Mouse (Mus musculus) layer of hippocampus, adult 18-20 months (tissue): ENCODE data around the gene Olfr1014. TPM values are rescaled to one million over a fixed set of nuclear protein-coding genes. Genes with fewer than 3 reads are reported as not detected.

Experiments
- DNase-seq, 2 experiments: peaks; one replicate each; pipeline ENCODE4 v3.0.0; 2022; ENCODE audit warnings: low spot score in 2 of 2
- long read RNA-seq: library from polyadenylated mRNA; stranded (forward); transcript quantifications from one replicate; pipeline ENCODE4 v2.0.0, GENCODE M21; 2021
- total RNA-seq, 2 experiments: library from RNA; stranded (reverse); gene quantifications; 2 replicates each; pipeline ENCODE4 v1.2.3; 2021

Olfr1014 gene
- not detected for total RNA-seq
- long read RNA-seq, result 0 reads

DNA sequence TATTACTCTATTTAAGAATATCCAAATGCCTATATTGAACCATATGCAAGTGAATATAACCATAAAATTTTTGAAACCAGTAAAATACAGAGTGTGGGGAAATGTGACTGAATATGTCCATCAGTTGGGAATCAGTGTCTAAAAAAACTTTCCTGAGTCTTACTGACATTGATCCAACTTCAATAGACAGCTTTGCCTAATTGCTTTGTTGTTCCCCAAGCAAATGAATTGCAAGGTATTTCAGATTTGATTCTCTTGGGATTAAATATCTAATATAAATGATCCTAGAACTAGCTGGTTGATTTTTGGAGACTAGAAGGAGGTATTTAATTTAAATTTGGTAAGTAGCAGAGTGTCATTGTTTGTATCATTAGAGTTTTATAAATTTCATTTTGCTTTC, at the start of gene Olfr1014:
Gene Olfr1014, plus strand, starts transcription at position 301 of the 400 bp plus-strand sequence.
- DNase-seq, result no peak

DNA sequence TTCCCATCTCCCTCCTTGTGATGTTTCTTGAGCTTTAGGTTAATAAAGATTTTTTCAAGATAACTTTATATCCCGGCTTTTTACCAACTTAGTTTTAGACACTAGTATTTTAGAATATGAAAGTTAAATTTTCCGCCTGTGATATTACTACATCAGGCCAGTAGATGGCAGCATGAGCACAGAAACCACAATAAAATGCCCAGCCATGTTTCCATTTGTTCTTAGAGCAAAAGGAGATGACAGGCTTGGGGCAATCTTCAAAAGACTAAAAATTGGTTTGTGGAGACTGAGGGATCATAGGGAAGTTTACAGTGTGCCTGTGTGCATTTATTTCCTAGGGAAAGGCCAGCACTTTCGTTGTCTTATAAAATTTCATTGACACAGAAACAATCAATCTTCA, 46.7 kb upstream of the Olfr1014 start:
- peak in 1 of 2 experiments; percentile 36 for DNase-seq

DNA sequence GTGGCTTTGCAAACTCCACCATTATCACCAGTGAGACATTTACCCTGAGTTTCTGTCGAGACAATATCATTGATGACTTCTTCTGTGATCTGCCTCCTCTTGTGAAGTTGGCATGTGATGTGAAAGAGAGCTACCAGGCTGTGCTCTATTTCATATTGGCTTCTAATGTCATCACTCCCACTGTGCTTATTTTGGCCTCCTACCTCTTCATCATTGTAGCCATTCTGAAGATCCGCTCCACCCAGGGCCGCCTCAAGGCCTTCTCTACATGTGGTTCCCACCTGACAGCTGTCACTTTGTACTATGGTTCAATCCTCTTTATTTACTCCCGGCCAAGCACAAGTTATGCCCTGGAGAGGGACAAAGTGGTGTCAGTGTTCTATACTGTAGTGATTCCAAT, 18.7 kb upstream of the Olfr1014 start:
- DNase-seq, result no peak

DNA sequence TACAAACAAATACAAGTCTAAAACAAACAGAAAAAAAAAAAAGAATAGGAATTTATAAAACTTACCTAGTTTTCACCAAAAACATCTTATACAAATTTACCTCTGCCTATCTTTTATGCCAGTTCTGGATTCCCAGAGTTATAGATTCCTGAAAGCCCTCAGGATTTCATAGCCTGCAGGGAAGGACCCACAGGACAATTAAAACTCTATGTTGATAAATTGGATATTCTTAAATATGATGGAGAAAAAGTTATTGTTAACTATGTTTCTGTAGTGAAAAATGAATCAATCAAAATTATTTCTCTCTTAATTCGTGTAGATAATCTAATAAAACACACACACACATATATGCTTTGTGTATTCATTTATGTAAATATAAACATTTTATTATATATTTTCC, 9.8 kb upstream of the Olfr1014 start, which contains the start of gene Olfr1012:
Gene Olfr1012, minus strand, starts transcription at position 101 of the 400 bp plus-strand sequence.
- no peak for DNase-seq

DNA sequence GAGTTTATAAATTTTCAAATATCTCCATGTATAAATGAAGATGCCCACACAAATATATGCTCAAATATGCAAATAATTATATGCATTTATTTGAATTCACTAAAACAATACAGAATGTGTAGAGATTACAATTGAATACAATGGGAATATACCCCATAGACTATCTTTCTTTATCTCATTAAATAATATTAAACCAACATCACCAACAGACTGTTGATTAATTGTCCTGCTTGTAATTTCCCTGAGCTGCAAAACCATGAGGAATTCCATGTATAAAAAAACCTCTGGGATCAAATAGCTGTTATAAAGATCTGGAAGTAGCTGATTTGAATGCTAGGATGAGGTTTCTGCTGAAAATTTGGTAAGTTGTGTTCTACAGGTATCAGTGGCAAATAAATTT, 5.7 kb upstream of the Olfr1014 start, which contains the start of gene Olfr1013:
Gene Olfr1013, plus strand, starts transcription at position 301 of the 400 bp plus-strand sequence.
- no peak for DNase-seq

DNA sequence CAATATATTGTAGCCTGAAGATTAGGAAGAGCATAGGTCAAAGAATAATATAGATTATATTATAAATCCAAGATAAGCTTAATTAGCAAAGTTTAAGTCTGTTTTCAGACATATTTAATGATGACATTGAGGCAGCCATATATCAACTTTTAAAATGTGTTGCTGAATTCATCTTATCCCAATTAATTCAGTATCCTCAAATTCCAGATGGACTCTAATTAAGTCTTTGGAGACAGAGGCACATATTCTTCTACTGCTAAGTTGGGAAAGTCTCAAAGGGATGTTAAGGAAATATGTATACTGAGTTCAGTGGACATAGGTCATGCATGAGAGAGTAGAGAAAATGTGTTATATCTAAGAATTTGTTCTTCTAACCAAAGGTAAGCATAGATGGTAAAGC, 9.2 kb downstream of the Olfr1014 start, which contains the start of gene Olfr1015:
Gene Olfr1015, plus strand, starts transcription at position 301 of the 400 bp plus-strand sequence.
- DNase-seq, result no peak

DNA sequence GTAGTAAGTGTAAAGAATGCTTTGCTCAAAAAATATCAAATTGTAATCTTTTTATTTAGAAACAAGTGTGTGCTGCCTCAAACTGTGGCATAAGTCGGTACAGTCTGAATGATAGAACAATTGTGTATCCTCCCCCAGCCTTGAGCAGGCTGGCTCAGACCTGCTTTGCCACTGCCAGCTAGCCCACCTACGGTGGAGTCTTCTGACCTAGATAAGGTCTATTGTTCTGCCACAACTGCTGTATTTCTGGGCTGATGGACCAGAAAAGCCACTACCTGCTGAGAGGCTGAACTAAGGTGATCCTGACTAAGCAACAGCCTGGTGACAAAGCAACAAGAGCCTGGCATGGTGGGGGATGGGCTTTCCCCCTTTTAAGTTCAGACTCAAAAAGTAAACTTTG, 19.8 kb downstream of the Olfr1014 start:
- DNase-seq, result no peak

DNA sequence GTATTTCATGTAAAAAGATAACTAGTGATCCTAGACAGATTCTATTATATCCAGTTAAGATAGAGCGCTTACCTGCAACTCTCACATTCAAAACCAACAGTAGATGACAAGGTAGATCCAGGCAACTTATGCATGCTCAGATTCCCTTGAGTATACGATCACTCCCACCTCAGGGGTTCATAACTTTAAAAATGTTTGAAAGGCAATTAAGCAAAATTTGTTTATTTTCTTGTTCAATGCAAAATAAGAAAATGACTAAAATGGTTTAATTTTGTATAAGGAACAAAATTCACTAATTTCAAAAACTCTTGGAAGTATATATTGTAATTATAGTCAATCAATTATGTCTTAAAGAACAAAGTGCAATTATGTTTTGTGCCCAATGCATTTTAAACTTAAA, 29.9 kb downstream of the Olfr1014 start, which contains the start of gene Olfr1016:
Gene Olfr1016, minus strand, starts transcription at position 101 of the 400 bp plus-strand sequence.
- DNase-seq, result no peak

DNA sequence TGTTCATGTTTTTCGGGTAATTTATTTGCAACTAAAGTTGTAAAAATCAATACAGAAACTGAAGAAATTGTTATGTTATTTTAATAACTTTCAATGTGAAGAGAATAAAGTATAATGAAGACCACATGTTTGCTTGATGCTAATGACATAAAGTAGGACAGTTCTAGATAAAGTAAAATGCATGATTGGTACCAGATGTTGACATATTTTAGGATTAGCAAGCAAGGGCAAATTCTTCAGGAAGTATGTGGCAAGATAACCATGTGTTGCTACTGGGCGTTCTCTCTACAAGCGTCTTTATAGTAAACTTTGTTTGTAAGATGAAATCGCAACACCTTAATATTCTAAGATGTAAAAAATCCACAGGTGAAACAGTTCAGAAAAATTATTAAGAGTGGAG, 32.0 kb downstream of the Olfr1014 start:
- DNase-seq, result no peak

DNA sequence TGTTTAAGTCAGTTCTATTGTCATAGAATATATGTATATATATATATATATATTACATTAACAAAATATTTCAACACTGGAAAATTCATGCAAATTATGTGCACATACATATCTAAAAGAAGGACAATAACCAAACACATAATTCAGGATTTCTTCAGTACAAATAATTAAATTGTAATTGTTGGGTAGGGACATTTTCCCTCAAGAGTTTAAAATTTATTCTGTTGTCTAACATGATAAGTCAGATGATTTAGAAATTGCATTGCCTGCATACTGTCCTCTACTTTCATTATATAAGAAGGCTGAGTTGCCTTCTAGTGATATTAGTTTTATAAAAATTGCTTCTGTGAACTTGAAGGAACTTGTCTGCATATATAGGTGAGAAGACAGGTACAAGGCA, 45.7 kb downstream of the Olfr1014 start, which contains the start of gene Olfr1018:
Gene Olfr1018, plus strand, starts transcription at position 301 of the 400 bp plus-strand sequence.
- DNase-seq, result no peak

Other genes with a start within 250 kb of the Olfr1014 start
- gene Olfr996, start 193.5 kb upstream of the Olfr1014 start, total RNA-seq, result not detected
- not detected for gene Olfr998, start 183.8 kb upstream of the Olfr1014 start, total RNA-seq
- gene Olfr1000, start 160.8 kb upstream of the Olfr1014 start, total RNA-seq, result not detected
- gene Olfr1002, start 122.0 kb upstream of the Olfr1014 start, total RNA-seq, result not detected
- gene Olfr154, start 108.3 kb upstream of the Olfr1014 start, total RNA-seq, result not detected
- gene Olfr1006, start 93.9 kb upstream of the Olfr1014 start, total RNA-seq, result not detected
- not detected for gene Olfr1008, start 83.3 kb upstream of the Olfr1014 start, total RNA-seq
- not detected for gene Olfr1009, start 57.3 kb upstream of the Olfr1014 start, total RNA-seq
- gene Olfr1012, start 9.9 kb upstream of the Olfr1014 start, total RNA-seq, result not detected
- gene Olfr1013, start 5.6 kb upstream of the Olfr1014 start, total RNA-seq, result not detected
- gene Olfr1015, start 9.3 kb downstream of the Olfr1014 start, total RNA-seq, result not detected
- gene Olfr1016, start 29.8 kb downstream of the Olfr1014 start, total RNA-seq, result not detected
- not detected for gene Olfr1018, start 45.8 kb downstream of the Olfr1014 start, total RNA-seq
- not detected for gene Olfr1019, start 72.8 kb downstream of the Olfr1014 start, total RNA-seq
- not detected for gene Olfr1020, start 74.3 kb downstream of the Olfr1014 start, total RNA-seq
- not detected for gene Olfr1022, start 95.9 kb downstream of the Olfr1014 start, total RNA-seq
- not detected for gene Olfr1023, start 112.9 kb downstream of the Olfr1014 start, total RNA-seq
- gene Olfr1024, start 132.3 kb downstream of the Olfr1014 start, total RNA-seq, result not detected
- not detected for gene Olfr1025-ps1, start 142.5 kb downstream of the Olfr1014 start, total RNA-seq
- gene Olfr1026, start 148.8 kb downstream of the Olfr1014 start, total RNA-seq, result not detected
- gene Olfr1028, start 177.7 kb downstream of the Olfr1014 start, total RNA-seq, result not detected
- not detected for gene Olfr1029, start 201.2 kb downstream of the Olfr1014 start, total RNA-seq
- not detected for gene Olfr1030, start 206.6 kb downstream of the Olfr1014 start, total RNA-seq
- not detected for gene Olfr1031, start 217.6 kb downstream of the Olfr1014 start, total RNA-seq
- not detected for gene Olfr1032, start 232.8 kb downstream of the Olfr1014 start, total RNA-seq
- gene Olfr1033, start 247.9 kb downstream of the Olfr1014 start, total RNA-seq, result not detected